Mouse (Mus musculus): ENCODE results near the gene Dpt. TPM values are rescaled to one million over a fixed set of nuclear protein-coding genes. Genes with fewer than 3 reads are reported as not detected.
"Not testable (repeated sequence)": the region's sequence is repeated elsewhere in the genome, so short reads cannot be mapped to it uniquely, and the experiment has no call there.

Gene Dpt
- polyA plus RNA-seq, 1 experiment, result 71.1 TPM

GRCm38 (mm10) chr1:164787771-164788170, 8.7 kb upstream of the Dpt start:
- no peaks in the 10 kb centered on the region for H3K4me1 ChIP-seq (ENCODE audit: control insufficient read depth, insufficient read depth, low read length)
- TF ChIP-seq CTCF (IDR thresholded peaks at IDR 0.05; ENCODE audit: insufficient read depth, low read length), result no peak
- TF ChIP-seq POLR2A (IDR thresholded peaks at IDR 0.05; ENCODE audit: borderline replicate concordance, extremely low read depth, low read depth, low read length), result no peak
- 80% methylated on average over 7 of the region's 7 CpGs for WGBS
- DNase-seq, result no peak
- H3K4me3 ChIP-seq (replicated peaks; ENCODE audit: extremely low read depth, low read depth, low read length), result no peak overlapping the region

GRCm38 (mm10) chr1:164788292-164788691, 8.2 kb upstream of the Dpt start:
- 83% methylated on average over 7 of the region's 7 CpGs for whole genome bisulfite sequencing
- Histone ChIP-seq H3K4me1 (ENCODE audit: control insufficient read depth, insufficient read depth, low read length) (no peaks in the 10 kb centered on the region), H3K4me3 (replicated peaks; ENCODE audit: extremely low read depth, low read depth, low read length) (no peak overlapping the region)
- TF ChIP-seq CTCF (IDR thresholded peaks at IDR 0.05; ENCODE audit: insufficient read depth, low read length), result no peak
- DNase-seq, result no peak

GRCm38 (mm10) chr1:164790296-164790695, 6.1 kb upstream of the Dpt start:
- DNase-seq, result not testable (repeated sequence)
- 95% methylated on average over 12 of the region's 12 CpGs for WGBS

GRCm38 (mm10) chr1:164793049-164793448, 3.4 kb upstream of the Dpt start:
- TF ChIP-seq CTCF (IDR thresholded peaks at IDR 0.05; ENCODE audit: insufficient read depth, low read length) (no peak), POLR2A (IDR thresholded peaks at IDR 0.05; ENCODE audit: borderline replicate concordance, extremely low read depth, low read depth, low read length) (no peak)
- no peaks in the 10 kb centered on the region for H3K4me1 ChIP-seq (ENCODE audit: control insufficient read depth, insufficient read depth, low read length)
- DNase-seq, result no peak
- 55% methylated on average over 4 of the region's 4 CpGs for WGBS
- no peak overlapping the region for H3K4me3 ChIP-seq (replicated peaks; ENCODE audit: extremely low read depth, low read depth, low read length)

More at GRCm38 (mm10) chr1:164790296-164790695, 6.1 kb upstream of the Dpt start:
- H3K4me1 ChIP-seq (ENCODE audit: control insufficient read depth, insufficient read depth, low read length); H3K4me3 ChIP-seq (replicated peaks; ENCODE audit: extremely low read depth, low read depth, low read length): not testable (repeated sequence)

- H3K4me3 ChIP-seq (replicated peaks; ENCODE audit: extremely low read depth, low read depth, low read length), result no peak overlapping the region
Observed at GRCm38 (mm10) chr1:164797746-164798285, 1.4 kb downstream of the Dpt start.

GRCm38 (mm10) chr1:164798471-164798922, 2.1 kb downstream of the Dpt start:
- peak; percentile 13 for DNase-seq
- 35% methylated on average over 1 of the region's 1 CpGs for WGBS
- H3K4me3 ChIP-seq (replicated peaks; ENCODE audit: extremely low read depth, low read depth, low read length), result no peak overlapping the region
- no peaks in the 10 kb centered on the region for H3K4me1 ChIP-seq (ENCODE audit: control insufficient read depth, insufficient read depth, low read length)
- TF ChIP-seq POLR2A (IDR thresholded peaks at IDR 0.05; ENCODE audit: borderline replicate concordance, extremely low read depth, low read depth, low read length) (no peak), CTCF (IDR thresholded peaks at IDR 0.05; ENCODE audit: insufficient read depth, low read length) (no peak)

More at GRCm38 (mm10) chr1:164797746-164798285, 1.4 kb downstream of the Dpt start:
- no peaks in the 10 kb centered on the region for H3K4me1 ChIP-seq (ENCODE audit: control insufficient read depth, insufficient read depth, low read length)
- WGBS, result 73% methylated on average over 1 of the region's 1 CpGs
- TF ChIP-seq CTCF (IDR thresholded peaks at IDR 0.05; ENCODE audit: insufficient read depth, low read length), result no peak
- no peak for TF ChIP-seq POLR2A (IDR thresholded peaks at IDR 0.05; ENCODE audit: borderline replicate concordance, extremely low read depth, low read depth, low read length)
- DNase-seq, result no peak

GRCm38 (mm10) chr1:164799161-164799560, 2.7 kb downstream of the Dpt start:
- H3K4me3 ChIP-seq (replicated peaks; ENCODE audit: extremely low read depth, low read depth, low read length), result no peak overlapping the region
- DNase-seq, result no peak
- 57% methylated on average over 3 of the region's 3 CpGs for WGBS
- TF ChIP-seq POLR2A (IDR thresholded peaks at IDR 0.05; ENCODE audit: borderline replicate concordance, extremely low read depth, low read depth, low read length), result no peak
- no peak for TF ChIP-seq CTCF (IDR thresholded peaks at IDR 0.05; ENCODE audit: insufficient read depth, low read length)
- H3K4me1 ChIP-seq (ENCODE audit: control insufficient read depth, insufficient read depth, low read length), result no peaks in the 10 kb centered on the region

GRCm38 (mm10) chr1:164804277-164804676, 7.8 kb downstream of the Dpt start:
- Histone ChIP-seq H3K4me3 (replicated peaks; ENCODE audit: extremely low read depth, low read depth, low read length) (no peak overlapping the region), H3K4me1 (ENCODE audit: control insufficient read depth, insufficient read depth, low read length) (no peaks in the 10 kb centered on the region)
- WGBS, result 50% methylated on average over 11 of the region's 11 CpGs
- no peak for DNase-seq
- TF ChIP-seq CTCF (IDR thresholded peaks at IDR 0.05; ENCODE audit: insufficient read depth, low read length) (no peak), POLR2A (IDR thresholded peaks at IDR 0.05; ENCODE audit: borderline replicate concordance, extremely low read depth, low read depth, low read length) (no peak)

GRCm38 (mm10) chr1:164804751-164805435, 8.4 kb downstream of the Dpt start:
- DNase-seq, result no peak
- H3K4me3 ChIP-seq (replicated peaks; ENCODE audit: extremely low read depth, low read depth, low read length), result no peak overlapping the region
- WGBS, result 64% methylated on average over 10 of the region's 10 CpGs
- no peaks in the 10 kb centered on the region for H3K4me1 ChIP-seq (ENCODE audit: control insufficient read depth, insufficient read depth, low read length)
- TF ChIP-seq CTCF (IDR thresholded peaks at IDR 0.05; ENCODE audit: insufficient read depth, low read length) (no peak), POLR2A (IDR thresholded peaks at IDR 0.05; ENCODE audit: borderline replicate concordance, extremely low read depth, low read depth, low read length) (no peak)

GRCm38 (mm10) chr1:164809371-164809770, 12.9 kb downstream of the Dpt start:
- WGBS, result 66% methylated on average over 2 of the region's 2 CpGs
- DNase-seq, result no peak
- no peaks in the 10 kb centered on the region for H3K4me1 ChIP-seq (ENCODE audit: control insufficient read depth, insufficient read depth, low read length)
- TF ChIP-seq CTCF (IDR thresholded peaks at IDR 0.05; ENCODE audit: insufficient read depth, low read length), result no peak
- no peak for TF ChIP-seq POLR2A (IDR thresholded peaks at IDR 0.05; ENCODE audit: borderline replicate concordance, extremely low read depth, low read depth, low read length)
- no peak overlapping the region for H3K4me3 ChIP-seq (replicated peaks; ENCODE audit: extremely low read depth, low read depth, low read length)

Data from lung, adult 2 months (tissue).